Mouse (Mus musculus): ENCODE measurements around the gene Pbx4. TPM values are rescaled to one million over a fixed set of nuclear protein-coding genes. Genes with fewer than 3 reads are reported as not detected.

Pbx4 gene
- polyA plus RNA-seq, 1 experiment from 2014 or later: 48.7 TPM

GRCm38 (mm10) chr8:69820466-69820865, 11.8 kb upstream of the Pbx4 start:
- Histone ChIP-seq H3K9ac (ENCODE audit: low read length) (no peak overlapping the region), H3K4me3 (ENCODE audit: low read depth, low read length) (no peak overlapping the region), H3K4me1 (replicated peaks; ENCODE audit: control insufficient read depth, insufficient read depth, low read length) (peaks cover 9% of the 10 kb centered on the region), H3K9me3 (ENCODE audit: control insufficient read depth, low read length) (no peaks in the 10 kb centered on the region), H3K4me2 (ENCODE audit: low read depth, low read length, severe bottlenecking) (no peak overlapping the region), H3K27ac (ENCODE audit: low read depth, low read length) (no peak overlapping the region), H3K36me3 (ENCODE audit: control insufficient read depth, insufficient read depth, low read length) (peaks cover 2% of the 10 kb centered on the region; the same call in 1 of the 2 replicates), H3K27me3 (ENCODE audit: control insufficient read depth, insufficient read depth, low read length) (no peaks in the 10 kb centered on the region)
- 87% methylated on average over 9 of the region's 9 CpGs for WGBS
- ATAC-seq (replicated peaks; ENCODE audit: low FRiP score) (no peak), DNase-seq (ENCODE audit: low spot score) (no peak)

- no peaks in the 10 kb centered on the region for H3K27me3 ChIP-seq (ENCODE audit: control insufficient read depth, insufficient read depth, low read length)
- 2% methylated on average over 15 of the region's 22 CpGs for WGBS
- peak; percentile 61 for ATAC-seq (replicated peaks; ENCODE audit: low FRiP score)
- peak; percentile 86 for DNase-seq (ENCODE audit: low spot score)
- peak overlapping the region; percentile 63 for H3K4me2 ChIP-seq (ENCODE audit: low read depth, low read length, severe bottlenecking)
- peak overlapping the region; percentile 43 for H3K4me3 ChIP-seq (ENCODE audit: low read depth, low read length)
- 0 out of 2 replicates have a peak overlapping the region, but pooled peaks have one; percentile 13 for H3K27ac ChIP-seq (ENCODE audit: low read depth, low read length)
- H3K4me1 ChIP-seq (replicated peaks; ENCODE audit: control insufficient read depth, insufficient read depth, low read length): peaks cover 9% of the 10 kb centered on the region
- peak overlapping the region; percentile 58 for H3K9ac ChIP-seq (ENCODE audit: low read length)
- H3K36me3 ChIP-seq (ENCODE audit: control insufficient read depth, insufficient read depth, low read length): peaks cover 2% of the 10 kb centered on the region; the same call in 1 of the 2 replicates
- no peaks in the 10 kb centered on the region for H3K9me3 ChIP-seq (ENCODE audit: control insufficient read depth, low read length)
These were observed 10.3 kb upstream of the Pbx4 start for GRCm38 (mm10) chr8:69821971-69822385.

GRCm38 (mm10) chr8:69822386-69823191, 9.7 kb upstream of the Pbx4 start, which contains the start of gene Lpar2:
TSS of gene Lpar2 (plus strand) at chr8:69822429.
- under 1% methylated on average over 28 of the region's 35 CpGs for WGBS
- DNase-seq (ENCODE audit: low spot score) (peak; percentile 91), ATAC-seq (replicated peaks; ENCODE audit: low FRiP score) (peak; percentile 83)
- H3K9me3 ChIP-seq (ENCODE audit: control insufficient read depth, low read length): no peaks in the 10 kb centered on the region
- H3K27ac ChIP-seq (ENCODE audit: low read depth, low read length): peak within 1 kb of the TSS; percentile 13; the same call in 1 of the 2 replicates
- H3K27me3 ChIP-seq (ENCODE audit: control insufficient read depth, insufficient read depth, low read length): no peaks in the 10 kb centered on the region
- peak within 1 kb of the TSS; percentile 58 for H3K9ac ChIP-seq (ENCODE audit: low read length)
- H3K36me3 ChIP-seq (ENCODE audit: control insufficient read depth, insufficient read depth, low read length): no peaks in the 10 kb centered on the region; the same call in 1 of the 2 replicates
- peak within 1 kb of the TSS; percentile 63 for H3K4me2 ChIP-seq (ENCODE audit: low read depth, low read length, severe bottlenecking)
- H3K4me1 ChIP-seq (replicated peaks; ENCODE audit: control insufficient read depth, insufficient read depth, low read length): peaks cover 9% of the 10 kb centered on the region
- H3K4me3 ChIP-seq (ENCODE audit: low read depth, low read length): peak within 1 kb of the TSS; percentile 43

GRCm38 (mm10) chr8:69826371-69826770, 5.9 kb upstream of the Pbx4 start:
- 96% methylated on average over 12 of the region's 12 CpGs for WGBS
- no peak overlapping the region for H3K9ac ChIP-seq (ENCODE audit: low read length)
- no peaks in the 10 kb centered on the region for H3K27me3 ChIP-seq (ENCODE audit: control insufficient read depth, insufficient read depth, low read length)
- no peaks in the 10 kb centered on the region for H3K9me3 ChIP-seq (ENCODE audit: control insufficient read depth, low read length)
- no peak overlapping the region for H3K27ac ChIP-seq (ENCODE audit: low read depth, low read length)
- no peak overlapping the region for H3K4me2 ChIP-seq (ENCODE audit: low read depth, low read length, severe bottlenecking)
- no peaks in the 10 kb centered on the region; the same call in 1 of the 2 replicates for H3K36me3 ChIP-seq (ENCODE audit: control insufficient read depth, insufficient read depth, low read length)
- DNase-seq (ENCODE audit: low spot score) (no peak), ATAC-seq (replicated peaks; ENCODE audit: low FRiP score) (no peak)
- no peak overlapping the region for H3K4me3 ChIP-seq (ENCODE audit: low read depth, low read length)
- peaks cover 9% of the 10 kb centered on the region for H3K4me1 ChIP-seq (replicated peaks; ENCODE audit: control insufficient read depth, insufficient read depth, low read length)

- no peak overlapping the region for H3K9ac ChIP-seq (ENCODE audit: low read length)
- no peak overlapping the region for H3K4me2 ChIP-seq (ENCODE audit: low read depth, low read length, severe bottlenecking)
- no peak overlapping the region for H3K27ac ChIP-seq (ENCODE audit: low read depth, low read length)
- no peaks in the 10 kb centered on the region for H3K27me3 ChIP-seq (ENCODE audit: control insufficient read depth, insufficient read depth, low read length)
- ATAC-seq (replicated peaks; ENCODE audit: low FRiP score): no peak
- no peak overlapping the region for H3K4me3 ChIP-seq (ENCODE audit: low read depth, low read length)
- no peak for DNase-seq (ENCODE audit: low spot score)
- WGBS: 81% methylated on average over 8 of the region's 8 CpGs
- peaks cover 8% of the 10 kb centered on the region; the same call in 1 of the 2 replicates for H3K4me1 ChIP-seq (replicated peaks; ENCODE audit: control insufficient read depth, insufficient read depth, low read length)
- H3K36me3 ChIP-seq (ENCODE audit: control insufficient read depth, insufficient read depth, low read length): no peaks in the 10 kb centered on the region
- H3K9me3 ChIP-seq (ENCODE audit: control insufficient read depth, low read length): no peaks in the 10 kb centered on the region
These were observed 4.9 kb downstream of the Pbx4 start for GRCm38 (mm10) chr8:69837057-69837682.

DNA sequence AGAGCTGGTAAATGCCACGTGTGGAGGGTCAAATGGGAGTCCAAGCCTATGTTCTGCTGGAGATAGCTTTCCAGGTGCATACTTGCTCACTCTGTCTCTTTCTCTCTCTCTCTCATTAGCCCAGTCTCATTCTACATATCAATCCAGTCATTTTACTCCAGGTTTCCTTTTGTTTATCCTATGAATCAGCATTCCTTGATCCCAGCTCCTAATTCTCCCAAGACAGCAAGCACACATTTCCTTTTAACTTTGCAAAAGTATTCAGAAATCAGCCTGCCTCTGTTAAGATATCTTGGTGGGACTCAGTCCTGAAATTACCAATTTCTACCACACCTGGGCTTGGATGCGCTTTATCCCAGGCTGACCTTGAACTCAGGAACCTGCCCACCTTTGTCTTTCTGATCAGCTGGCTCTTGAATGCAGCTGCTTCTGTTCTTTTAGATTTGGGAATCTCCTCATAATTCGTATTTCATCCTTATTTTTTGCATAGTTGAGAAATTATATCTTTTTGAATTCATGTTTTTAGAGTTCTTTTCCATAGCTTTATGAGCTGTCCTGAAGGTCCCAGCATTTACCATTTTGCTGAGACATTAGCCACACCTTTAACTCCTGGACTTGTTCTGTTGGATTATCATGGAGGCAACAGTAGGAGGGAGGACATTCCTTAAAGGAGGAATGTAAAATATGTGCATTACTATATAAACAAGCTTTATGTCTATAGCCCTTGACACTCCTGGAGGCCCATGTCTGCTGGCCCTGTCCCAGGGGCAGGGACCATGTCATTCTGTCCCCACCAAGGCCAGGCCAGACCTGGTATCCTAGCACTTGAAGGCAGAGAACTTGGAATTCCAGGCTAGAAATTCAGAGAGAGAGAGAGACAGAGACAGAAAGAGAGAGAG, 15.1 kb downstream of the Pbx4 start:
- H3K9me3 ChIP-seq (ENCODE audit: control insufficient read depth, low read length): no peaks in the 10 kb centered on the region
- no peaks in the 10 kb centered on the region for H3K4me1 ChIP-seq (replicated peaks; ENCODE audit: control insufficient read depth, insufficient read depth, low read length)
- no peaks in the 10 kb centered on the region for H3K27me3 ChIP-seq (ENCODE audit: control insufficient read depth, insufficient read depth, low read length)
- no peaks in the 10 kb centered on the region for H3K36me3 ChIP-seq (ENCODE audit: control insufficient read depth, insufficient read depth, low read length)
- WGBS: 84% methylated on average over 3 of the region's 3 CpGs
- no peak overlapping the region for H3K27ac ChIP-seq (ENCODE audit: low read depth, low read length)
- no peak for DNase-seq (ENCODE audit: low spot score)
- H3K9ac ChIP-seq (ENCODE audit: low read length): no peak overlapping the region
- H3K4me3 ChIP-seq (ENCODE audit: low read depth, low read length): no peak overlapping the region
- H3K4me2 ChIP-seq (ENCODE audit: low read depth, low read length, severe bottlenecking): no peak overlapping the region
- ATAC-seq (replicated peaks; ENCODE audit: low FRiP score): no peak

DNA sequence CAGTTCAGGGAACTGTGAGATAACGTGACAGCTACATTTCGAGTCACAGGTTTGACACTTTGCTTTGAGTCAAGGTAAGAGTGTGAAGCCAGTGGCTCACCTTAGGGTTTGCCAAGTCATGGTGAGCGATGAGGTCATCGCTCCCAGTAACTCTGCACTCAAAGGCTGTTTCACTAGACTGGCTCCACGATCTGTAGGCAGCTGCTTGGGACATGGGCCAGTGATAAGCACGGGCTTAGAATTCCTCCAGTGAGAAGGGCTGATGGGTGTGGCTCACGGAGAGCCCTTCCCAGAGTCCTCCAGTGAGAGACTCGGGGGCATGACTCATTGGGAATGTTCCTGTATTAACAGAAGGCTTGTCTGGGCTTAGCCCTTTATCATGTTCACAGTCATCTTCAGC, 16.7 kb downstream of the Pbx4 start:
- DNase-seq (ENCODE audit: low spot score) (no peak), ATAC-seq (replicated peaks; ENCODE audit: low FRiP score) (no peak)
- H3K27me3 ChIP-seq (ENCODE audit: control insufficient read depth, insufficient read depth, low read length): no peaks in the 10 kb centered on the region
- no peak overlapping the region for H3K4me3 ChIP-seq (ENCODE audit: low read depth, low read length)
- no peaks in the 10 kb centered on the region for H3K9me3 ChIP-seq (ENCODE audit: control insufficient read depth, low read length)
- H3K4me1 ChIP-seq (replicated peaks; ENCODE audit: control insufficient read depth, insufficient read depth, low read length): no peaks in the 10 kb centered on the region
- 95% methylated on average over 8 of the region's 8 CpGs for WGBS
- H3K9ac ChIP-seq (ENCODE audit: low read length): no peak overlapping the region
- no peaks in the 10 kb centered on the region for H3K36me3 ChIP-seq (ENCODE audit: control insufficient read depth, insufficient read depth, low read length)
- no peak overlapping the region for H3K27ac ChIP-seq (ENCODE audit: low read depth, low read length)
- no peak overlapping the region for H3K4me2 ChIP-seq (ENCODE audit: low read depth, low read length, severe bottlenecking)

DNA sequence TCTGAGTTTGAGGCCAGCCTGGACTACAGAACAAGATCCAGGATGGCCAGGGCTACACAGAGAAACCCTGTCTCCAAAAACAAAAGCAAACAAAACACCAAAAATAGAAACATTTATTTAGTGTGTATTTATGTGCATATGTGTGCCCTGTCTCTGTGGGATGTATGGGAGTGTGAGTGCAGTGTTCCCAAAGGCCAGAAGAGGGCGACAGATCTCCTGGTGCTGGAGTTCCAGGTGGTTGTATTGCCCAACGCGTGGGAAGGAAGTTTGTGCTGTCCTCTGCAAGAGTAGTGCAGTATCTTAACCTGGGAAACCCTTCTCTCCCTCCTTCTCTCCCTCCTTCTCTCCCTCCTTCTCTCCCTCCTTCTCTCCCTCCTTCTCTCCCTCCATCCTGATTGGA, 17.6 kb downstream of the Pbx4 start:
- Histone ChIP-seq H3K4me3 (ENCODE audit: low read depth, low read length) (no peak overlapping the region), H3K27me3 (ENCODE audit: control insufficient read depth, insufficient read depth, low read length) (no peaks in the 10 kb centered on the region), H3K27ac (ENCODE audit: low read depth, low read length) (no peak overlapping the region), H3K4me1 (replicated peaks; ENCODE audit: control insufficient read depth, insufficient read depth, low read length) (no peaks in the 10 kb centered on the region), H3K4me2 (ENCODE audit: low read depth, low read length, severe bottlenecking) (no peak overlapping the region), H3K36me3 (ENCODE audit: control insufficient read depth, insufficient read depth, low read length) (no peaks in the 10 kb centered on the region), H3K9ac (ENCODE audit: low read length) (no peak overlapping the region), H3K9me3 (ENCODE audit: control insufficient read depth, low read length) (no peaks in the 10 kb centered on the region)
- ATAC-seq (replicated peaks; ENCODE audit: low FRiP score) (no peak), DNase-seq (ENCODE audit: low spot score) (no peak)
- 42% methylated on average over 3 of the region's 3 CpGs for WGBS

Measured in forebrain, embryonic 11.5 days (tissue).